Mouse (Mus musculus) small intestine, adult 2 months (tissue): ENCODE data around the gene Ktn1.

ENCODE experiments used
- CTCF ChIP-seq: fragments of 200-500 bp; IDR thresholded peaks from 2 replicates; pipeline ENCODE4 v1.5.1; 2012; ENCODE audit warnings: low read depth, mild to moderate bottlenecking, control low read depth, inconsistent platforms, low read length, moderate library complexity, mixed read lengths; ENCODE audit not compliant: insufficient replicate concordance, insufficient read length; ENCODE audit errors: extremely low read depth
- POLR2A ChIP-seq: fragments of 200-500 bp; IDR thresholded peaks from 2 replicates; pipeline ENCODE4 v1.6.1; 2012; ENCODE audit warnings: low read depth, mild to moderate bottlenecking, control low read depth, inconsistent platforms, low read length, moderate library complexity

DNA sequence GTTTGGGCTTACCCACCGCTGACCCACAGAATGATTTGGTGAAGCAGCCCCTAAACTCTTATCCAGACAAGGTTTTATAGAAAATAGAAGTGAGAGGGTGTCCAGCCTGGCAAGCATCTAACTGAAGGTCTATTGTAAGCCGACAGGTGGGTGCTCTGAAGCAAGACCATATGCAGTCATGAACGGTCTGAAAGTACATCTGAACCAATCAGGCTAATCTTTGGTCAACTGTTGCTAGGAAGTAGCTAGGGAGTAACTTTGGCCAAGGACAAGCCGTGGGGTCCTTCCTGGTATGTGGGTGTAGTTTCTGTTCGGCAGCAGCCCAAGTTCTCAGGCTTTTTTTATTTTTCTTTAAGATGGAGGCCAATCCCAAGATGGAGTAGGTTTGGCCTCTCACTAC, 29.4 kb upstream of the Ktn1 start:
- TF ChIP-seq CTCF (no peak), POLR2A (no peak)
